Comparison of ENCODE assay signal across 25 mouse cellular contexts in genomic region chr2:76492224-76492623, GRCm38 (mm10).
A peak's percentile ranks its signal among the peaks of the same experiment; 100 is the strongest.
DNase-seq lines count a peak whose midpoint lies in the region; ATAC-seq and TF ChIP-seq lines count a peak whose summit lies in the region.
"Had no signal": no experiment of that assay in that cellular context is flagged by ENCODE, and none has a peak within 500 bp of the region (broad histone marks: within the 10 kb centered on the region; RNA-seq: fewer than 3 reads in every experiment).

No protein-coding gene starts in this region.

- no peak overlapping the region for H3K27ac ChIP-seq in midbrain, embryonic 11.5 days (ENCODE audit: low read depth, low read length)
- H3K27ac ChIP-seq in midbrain, embryonic 16.5 days (ENCODE audit: low read length): no peak overlapping the region
- no peak overlapping the region for H3K27ac ChIP-seq in hindbrain, postnatal 0 days
- no peak overlapping the region for H3K27ac ChIP-seq in thymus, adult 2 months (ENCODE audit: control insufficient read depth, insufficient read depth, low read length)
- H3K27ac ChIP-seq: embryonic facial prominence, embryonic 13.5 days; forebrain, embryonic 13.5 days; kidney, embryonic 15.5 days; limb, embryonic 12.5 days; liver, embryonic 14.5 days; lung, embryonic 15.5 days had no signal

- no peak for ATAC-seq in midbrain, embryonic 11.5 days (ENCODE audit: low FRiP score)
- no peak for ATAC-seq in midbrain, embryonic 16.5 days
- ATAC-seq in hindbrain, postnatal 0 days: 0 out of 2 replicates have a peak, but pooled peaks have one; percentile 39
- ATAC-seq in megakaryocyte progenitor cell, adult 5-6 weeks (replicated peaks; ENCODE audit: poor library complexity): no peak
- ATAC-seq: activated CD4-positive, CD25-positive, alpha-beta regulatory T cell, adult 4 months; forebrain, embryonic 13.5 days had no signal

- 72% methylated on average over 7 of the region's 7 CpGs for WGBS in midbrain, embryonic 11.5 days
- 66% methylated on average over 7 of the region's 7 CpGs for WGBS in midbrain, embryonic 16.5 days
- WGBS in hindbrain, postnatal 0 days: 73% methylated on average over 7 of the region's 7 CpGs
- 66% methylated on average over 7 of the region's 7 CpGs for whole genome bisulfite sequencing in thymus, adult 2 months

- H3K9ac ChIP-seq in midbrain, embryonic 11.5 days (ENCODE audit: low read length): no peak overlapping the region
- H3K9ac ChIP-seq in midbrain, embryonic 16.5 days (ENCODE audit: low read depth, low read length): no peak overlapping the region
- no peak overlapping the region for H3K9ac ChIP-seq in hindbrain, postnatal 0 days (replicated peaks; ENCODE audit: low read length)
- H3K9ac ChIP-seq: embryonic facial prominence, embryonic 13.5 days; forebrain, embryonic 13.5 days; kidney, embryonic 15.5 days; limb, embryonic 12.5 days; liver, embryonic 14.5 days; lung, embryonic 15.5 days had no signal

- H3K4me2 ChIP-seq in midbrain, embryonic 11.5 days: no peak overlapping the region
- no peak overlapping the region for H3K4me2 ChIP-seq in midbrain, embryonic 16.5 days (ENCODE audit: low read length)
- H3K4me2 ChIP-seq in hindbrain, postnatal 0 days (ENCODE audit: low read depth, low read length): no peak overlapping the region
- H3K4me2 ChIP-seq: embryonic facial prominence, embryonic 13.5 days; forebrain, embryonic 13.5 days; heart, embryonic 11.5 days; kidney, embryonic 15.5 days; limb, embryonic 12.5 days; lung, embryonic 15.5 days had no signal

- no peak overlapping the region for H3K4me3 ChIP-seq in midbrain, embryonic 11.5 days (ENCODE audit: low read depth, low read length)
- H3K4me3 ChIP-seq in midbrain, embryonic 16.5 days (ENCODE audit: low read depth, low read length): no peak overlapping the region
- no peak overlapping the region for H3K4me3 ChIP-seq in hindbrain, postnatal 0 days (ENCODE audit: low read length)
- no peak overlapping the region for H3K4me3 ChIP-seq in thymus, adult 2 months (ENCODE audit: control insufficient read depth, insufficient read depth, low read length)
- H3K4me3 ChIP-seq: embryonic facial prominence, embryonic 13.5 days; erythroblast, embryonic 14.5 days; forebrain, embryonic 13.5 days; kidney, embryonic 15.5 days; limb, embryonic 12.5 days; lung, embryonic 15.5 days had no signal

- no peaks in the 10 kb centered on the region for H3K4me1 ChIP-seq in midbrain, embryonic 11.5 days (ENCODE audit: control insufficient read depth, insufficient read depth, low read length)
- H3K4me1 ChIP-seq in midbrain, embryonic 16.5 days (ENCODE audit: control insufficient read depth, insufficient read depth, low read length): peaks cover 4% of the 10 kb centered on the region
- 0 out of 2 replicates have a peak, but pooled peaks cover 4% of the 10 kb centered on the region for H3K4me1 ChIP-seq in hindbrain, postnatal 0 days (ENCODE audit: insufficient read depth, low read length)
- no peaks in the 10 kb centered on the region for H3K4me1 ChIP-seq in thymus, adult 2 months (replicated peaks; ENCODE audit: control insufficient read depth, insufficient read depth, low read length)
- H3K4me1 ChIP-seq: limb, embryonic 12.5 days; lung, embryonic 15.5 days had no signal

- no peaks in the 10 kb centered on the region for H3K9me3 ChIP-seq in midbrain, embryonic 11.5 days (ENCODE audit: control insufficient read depth, low read length)
- H3K9me3 ChIP-seq in midbrain, embryonic 16.5 days (replicated peaks; ENCODE audit: control insufficient read depth, low read length, poor library complexity, severe bottlenecking): no peaks in the 10 kb centered on the region
- no peaks in the 10 kb centered on the region for H3K9me3 ChIP-seq in hindbrain, postnatal 0 days (ENCODE audit: low read length)
- H3K9me3 ChIP-seq: embryonic facial prominence, embryonic 13.5 days; forebrain, embryonic 13.5 days; kidney, embryonic 15.5 days; limb, embryonic 12.5 days; lung, embryonic 15.5 days had no signal

- no peaks in the 10 kb centered on the region for H3K36me3 ChIP-seq in midbrain, embryonic 11.5 days (ENCODE audit: control insufficient read depth, insufficient read depth, low read length)
- H3K36me3 ChIP-seq in midbrain, embryonic 16.5 days (ENCODE audit: control insufficient read depth, insufficient read depth, low read length): no peaks in the 10 kb centered on the region
- H3K36me3 ChIP-seq in hindbrain, postnatal 0 days (ENCODE audit: insufficient read depth, low read length): no peaks in the 10 kb centered on the region
- no peaks in the 10 kb centered on the region for H3K36me3 ChIP-seq in thymus, adult 2 months (ENCODE audit: control insufficient read depth, insufficient read depth, low read length)
- H3K36me3 ChIP-seq: embryonic facial prominence, embryonic 13.5 days; kidney, embryonic 15.5 days; limb, embryonic 12.5 days; lung, embryonic 15.5 days had no signal

- TF ChIP-seq POLR2A in brain, embryonic 14.5 days (IDR thresholded peaks at IDR 0.05; ENCODE audit: borderline replicate concordance, extremely low read depth, insufficient read depth, insufficient read length, poor library complexity, severe bottlenecking): no peak
- TF ChIP-seq POLR2A in thymus, adult 2 months (IDR thresholded peaks at IDR 0.05; ENCODE audit: control insufficient read depth, extremely low read depth, insufficient read depth, low read length, poor library complexity): no peak

- peak; percentile 90 for DNase-seq in midbrain, embryonic 11.5 days (ENCODE audit: low spot score, missing footprints)
- DNase-seq in MN1 (ENCODE audit: low spot score): peak; percentile 51
- peak; percentile 39 for DNase-seq in brain, embryonic 14.5 days (ENCODE audit: low read depth)
- DNase-seq in hindbrain, postnatal 0 days (ENCODE audit: low spot score): no peak
- no peak for DNase-seq in thymus, adult 2 months
- DNase-seq in cerebellum, postnatal 4 days (ENCODE audit: low spot score in 2 of 2): no peak
- DNase-seq: adrenal gland, adult 8-10 months; cerebellum, adult 18-20 months; cerebellum, postnatal 14 days; gastrocnemius, postnatal 10 days; kidney, adult 11 months; kidney, postnatal 36 days; lung, postnatal 36 days; thymus, postnatal 25 days had no signal

- H3K27me3 ChIP-seq in midbrain, embryonic 11.5 days (ENCODE audit: control insufficient read depth, insufficient read depth, low read length): no peaks in the 10 kb centered on the region
- H3K27me3 ChIP-seq in midbrain, embryonic 16.5 days (ENCODE audit: control insufficient read depth, insufficient read depth, low read depth, low read length): no peaks in the 10 kb centered on the region
- no peaks in the 10 kb centered on the region for H3K27me3 ChIP-seq in hindbrain, postnatal 0 days (ENCODE audit: insufficient read depth, low read length)
- H3K27me3 ChIP-seq in thymus, adult 2 months (ENCODE audit: control insufficient read depth, insufficient read depth, low read length): no peaks in the 10 kb centered on the region
- H3K27me3 ChIP-seq: embryonic facial prominence, embryonic 13.5 days; forebrain, embryonic 13.5 days; kidney, embryonic 15.5 days; limb, embryonic 12.5 days; lung, embryonic 15.5 days had no signal

- TF ChIP-seq CTCF in brain, embryonic 14.5 days (IDR thresholded peaks at IDR 0.05; ENCODE audit: borderline replicate concordance, extremely low read depth, insufficient read depth, insufficient read length): no peak
- TF ChIP-seq CTCF in hindbrain, postnatal 0 days (IDR thresholded peaks at IDR 0.05; ENCODE audit: low read depth): no peak
- TF ChIP-seq CTCF in thymus, adult 2 months (IDR thresholded peaks at IDR 0.05; ENCODE audit: borderline replicate concordance, control insufficient read depth, extremely low read depth, insufficient read depth, low read length, poor library complexity): no peak

Comparison
In these comparisons a context has a peak if more than half of its experiments do, and no peak if none do; other contexts are left out.
1. DNase-seq: peak in midbrain, embryonic 11.5 days (single experiment), MN1 (single experiment) and brain, embryonic 14.5 days (single experiment); none in hindbrain, postnatal 0 days (single experiment), thymus, adult 2 months (single experiment) and cerebellum, postnatal 4 days (0 of 2).